Mouse (Mus musculus) heart, adult 11 months (tissue): ENCODE data around the gene S100a13.

Source experiments
- DNase-seq: peaks from one replicate; pipeline ENCODE4 v3.0.0; 2022

The S100a13 gene

DNA sequence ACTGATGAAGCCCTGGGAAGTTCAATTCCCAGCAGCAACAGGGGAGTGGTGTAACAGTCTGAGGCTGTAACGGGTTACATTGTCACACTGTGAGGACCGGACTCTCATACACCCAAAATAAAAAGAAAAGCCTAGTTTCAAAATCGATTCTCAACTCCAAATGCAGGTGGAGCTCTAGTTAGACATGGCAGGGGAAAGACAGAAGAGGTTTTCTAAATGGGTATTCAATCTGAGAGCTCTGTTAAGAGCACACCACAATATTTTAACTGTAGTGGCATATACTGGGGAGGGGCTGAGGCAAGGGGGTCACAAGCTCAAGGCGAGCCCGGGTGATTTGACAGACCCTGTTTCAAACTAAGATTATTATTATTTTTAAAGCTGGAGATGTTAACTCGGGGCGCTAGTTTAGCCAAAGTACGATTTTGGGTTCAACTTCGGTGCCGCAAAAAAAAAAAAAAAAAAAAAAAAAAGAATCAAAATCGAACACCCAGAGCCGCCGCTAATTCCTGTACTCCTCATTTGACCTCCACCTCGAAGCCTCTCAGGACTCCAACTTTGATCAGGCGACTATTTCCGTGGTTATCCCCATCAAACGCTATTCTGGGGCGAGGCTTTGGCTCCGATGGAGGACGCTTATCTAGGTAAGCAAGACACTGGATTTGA is 5.8 kb upstream of the S100a13 start:
- no peak for DNase-seq

DNA sequence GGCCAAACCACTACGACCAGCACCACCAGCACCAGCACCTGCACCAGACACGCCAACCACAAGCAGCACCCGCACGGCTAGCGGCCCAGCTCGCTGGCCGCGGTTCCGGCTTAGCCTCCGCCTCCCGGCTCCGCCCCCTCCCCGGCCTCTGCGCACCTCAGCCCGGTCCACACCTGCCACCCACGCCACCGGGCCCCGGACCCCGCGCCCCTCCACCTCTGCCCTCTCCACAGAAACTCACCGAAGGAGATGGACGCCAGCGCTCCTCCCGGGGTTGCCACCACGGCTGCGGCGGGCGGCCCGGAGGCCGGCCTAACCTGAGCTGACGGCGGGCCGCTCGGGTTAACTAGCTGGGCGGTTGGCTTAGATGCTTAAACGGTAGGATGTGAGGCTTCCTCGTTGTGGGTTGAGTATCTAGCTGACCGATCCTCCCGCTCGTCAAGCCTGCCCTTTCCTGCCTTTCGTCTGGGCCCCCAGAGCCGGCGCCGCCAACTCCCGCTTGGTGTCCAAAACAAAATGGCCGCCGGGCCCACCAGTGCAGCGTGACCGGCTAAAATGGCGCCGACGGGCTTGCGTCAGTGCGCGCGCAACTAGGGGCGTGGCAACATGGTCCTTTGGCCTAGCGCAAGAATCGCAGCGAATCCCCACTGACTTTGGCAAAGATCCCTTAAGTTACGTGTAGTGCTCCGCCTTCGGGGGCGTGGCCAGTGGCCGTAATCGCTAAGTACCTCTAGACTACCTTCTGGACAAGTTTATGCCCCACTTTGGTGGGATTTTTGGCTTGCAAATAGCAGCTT is 5.1 kb upstream of the S100a13 start, which contains the start of gene Chtop:
TSS of gene Chtop (minus strand) at position 549 of the 797 bp plus-strand sequence.
- DNase-seq: peak; percentile 100

DNA sequence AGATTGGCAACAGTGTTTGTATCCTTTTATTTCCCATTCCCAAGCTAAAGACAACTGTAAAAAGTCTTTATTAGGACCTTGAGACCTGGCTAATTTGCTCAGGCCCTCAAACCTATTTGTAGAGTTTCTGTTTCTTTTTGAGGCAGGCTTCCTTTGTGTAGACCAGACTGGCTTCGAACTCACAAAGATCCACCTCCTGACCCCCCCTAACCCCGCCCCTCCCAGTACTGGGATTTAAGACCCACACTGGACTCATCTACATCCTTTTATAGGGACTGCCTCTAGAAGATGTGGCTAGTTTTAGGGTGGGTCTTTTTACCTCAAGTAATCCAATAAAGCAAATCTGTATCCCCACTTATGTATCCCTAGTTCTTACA is 4.5 kb upstream of the S100a13 start:
- no peak for DNase-seq

DNA sequence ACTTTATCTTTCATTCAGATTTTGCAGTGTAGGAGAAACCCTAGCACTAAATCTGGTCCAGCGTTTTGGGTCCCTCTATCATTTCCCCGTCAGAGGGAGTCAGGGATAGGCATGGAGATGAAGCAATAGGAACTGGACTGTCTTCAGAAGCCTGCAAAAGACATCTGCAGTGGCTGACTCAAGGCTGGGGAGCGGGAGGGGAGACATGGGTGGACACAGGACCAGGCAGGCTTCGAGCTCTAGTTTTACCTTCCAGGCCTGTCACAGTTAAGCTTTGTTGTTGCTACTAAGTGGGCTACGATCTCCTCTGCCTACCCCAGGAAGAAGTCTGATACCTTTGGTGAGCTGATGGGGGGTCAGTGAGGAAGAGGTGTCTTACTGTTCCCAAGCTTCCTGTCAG is 2.0 kb upstream of the S100a13 start:
- peak; percentile 93 for DNase-seq

DNA sequence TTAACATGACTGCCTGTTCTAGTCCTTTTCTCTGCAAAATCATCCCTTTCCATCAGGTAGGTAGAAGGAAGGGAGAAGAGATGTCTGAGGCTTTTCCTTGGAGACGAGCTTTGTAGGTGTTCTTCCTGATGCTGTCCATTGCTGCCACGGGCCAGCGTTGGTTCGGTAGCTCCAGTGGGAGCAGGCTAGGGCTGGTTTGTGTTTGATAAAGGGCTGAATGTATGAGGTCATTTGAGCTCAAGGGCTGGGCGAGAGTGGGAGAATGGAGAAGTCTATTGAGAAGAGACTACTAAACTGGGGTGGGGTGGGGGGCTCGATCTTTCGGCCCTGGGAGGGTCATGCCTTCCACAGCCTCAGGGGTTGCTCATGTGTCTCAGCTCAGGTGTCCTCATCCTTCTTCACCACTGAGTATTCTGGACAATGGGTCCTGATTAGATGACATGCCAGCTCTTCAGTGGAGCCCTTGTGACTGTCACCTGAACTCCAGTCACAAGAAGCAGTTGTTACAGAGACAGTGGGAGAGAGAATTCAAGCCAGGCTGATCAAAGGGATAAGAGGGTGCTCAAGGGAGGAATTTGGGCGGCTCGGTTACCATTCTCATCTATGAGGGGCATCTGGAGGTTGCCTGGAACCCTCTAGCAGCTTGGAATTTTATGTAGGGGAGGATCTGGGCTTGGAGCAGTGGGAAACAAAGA is 1.1 kb upstream of the S100a13 start:
- DNase-seq: peak; percentile 92

DNA sequence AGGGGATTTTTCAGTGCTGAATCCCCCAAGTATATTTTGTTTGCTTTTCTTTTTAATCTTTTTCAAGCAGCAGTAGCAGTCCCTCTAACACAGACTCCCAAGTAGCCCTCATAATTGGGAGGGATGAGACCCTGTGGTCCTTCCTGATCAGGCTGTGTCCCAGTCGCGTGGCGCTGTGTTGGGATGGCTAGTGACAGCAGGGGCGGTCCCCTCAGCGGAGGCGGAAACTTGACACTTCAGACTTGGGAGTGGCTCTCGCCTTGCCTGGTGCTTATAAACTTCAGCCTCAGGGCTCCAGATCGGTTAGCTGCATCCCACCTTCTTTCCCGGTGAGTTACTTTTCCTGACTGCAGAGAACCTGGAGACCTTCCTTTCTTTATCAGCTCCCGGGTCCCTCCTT is 456 bp downstream of the S100a13 start:
- peak; percentile 99 for DNase-seq

DNA sequence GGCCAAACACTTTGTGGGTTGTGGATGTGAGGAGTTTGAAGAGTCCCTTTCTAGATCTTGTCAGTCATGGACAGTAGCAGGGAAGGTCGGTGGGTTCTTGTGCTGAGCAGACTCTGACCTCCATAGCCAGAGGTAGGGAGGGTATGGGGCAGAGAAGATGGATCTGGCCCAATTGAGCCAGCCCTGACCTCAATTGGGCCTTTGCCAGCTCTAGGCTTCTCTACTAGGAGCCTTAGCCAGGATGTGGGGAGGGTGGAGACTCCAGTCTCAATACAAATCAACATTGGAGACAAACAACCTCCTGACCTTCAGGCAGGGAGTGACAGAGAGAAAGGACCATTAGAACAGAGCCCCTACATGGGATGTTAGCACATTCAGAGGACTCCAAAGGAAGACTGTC is 1.0 kb downstream of the S100a13 start:
- peak; percentile 98 for DNase-seq

DNA sequence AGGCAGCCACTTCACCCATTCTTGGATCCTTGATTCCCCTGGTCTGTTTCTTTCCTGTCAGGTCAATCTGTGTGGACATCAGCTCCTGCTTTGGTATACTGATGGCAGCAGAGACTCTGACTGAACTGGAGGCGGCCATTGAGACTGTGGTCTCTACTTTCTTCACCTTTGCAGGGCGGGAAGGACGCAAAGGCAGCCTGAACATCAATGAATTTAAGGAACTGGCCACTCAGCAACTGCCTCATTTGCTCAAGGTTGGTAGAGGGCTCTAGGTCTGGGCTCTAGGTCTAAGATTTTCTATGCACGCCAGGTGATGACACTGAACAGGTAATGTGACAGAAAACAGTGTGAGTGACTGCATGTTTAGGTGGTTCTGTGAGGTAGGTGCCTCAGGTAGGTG is 1.6 kb downstream of the S100a13 start:
- DNase-seq: no peak

DNA sequence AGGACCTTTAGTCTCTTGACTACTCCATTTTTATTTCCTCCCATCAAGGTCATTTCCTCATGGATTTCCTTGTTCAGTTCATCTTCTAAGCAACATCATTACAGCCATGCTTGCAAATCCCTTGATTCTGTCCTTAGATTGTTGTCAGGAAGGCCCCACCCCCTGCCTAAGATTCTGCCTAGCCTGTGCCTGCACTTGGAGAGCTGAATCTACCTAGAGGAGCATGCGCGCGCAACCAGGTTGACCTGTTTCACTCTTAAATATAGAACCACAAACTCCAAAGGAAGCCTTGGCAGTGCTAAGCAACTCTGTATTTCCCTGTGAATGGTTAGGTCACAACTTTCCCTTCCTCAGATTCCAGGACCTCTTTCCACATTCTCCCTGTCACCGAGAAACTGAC is 3.5 kb downstream of the S100a13 start:
- no peak for DNase-seq

DNA sequence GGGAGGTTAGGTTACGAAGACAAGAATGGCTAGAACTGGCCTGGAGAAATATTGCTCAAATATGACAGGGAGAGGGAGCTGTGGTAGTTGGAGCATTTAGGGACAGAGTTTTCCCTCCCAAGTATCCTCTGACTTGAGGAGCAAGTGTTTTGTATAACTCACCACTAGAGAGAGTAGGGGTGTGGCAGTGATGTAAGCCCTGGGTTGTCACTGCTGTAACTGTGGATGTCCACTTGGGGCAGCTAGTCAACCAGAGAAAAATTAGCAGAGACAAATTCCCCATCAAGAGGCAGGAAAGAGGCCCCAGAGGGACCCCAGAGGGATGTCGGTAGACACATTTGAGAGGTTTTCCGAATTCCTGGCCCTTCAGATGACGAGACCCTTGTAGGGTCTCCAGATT is 11.2 kb downstream of the S100a13 start:
- DNase-seq: peak; percentile 95

DNA sequence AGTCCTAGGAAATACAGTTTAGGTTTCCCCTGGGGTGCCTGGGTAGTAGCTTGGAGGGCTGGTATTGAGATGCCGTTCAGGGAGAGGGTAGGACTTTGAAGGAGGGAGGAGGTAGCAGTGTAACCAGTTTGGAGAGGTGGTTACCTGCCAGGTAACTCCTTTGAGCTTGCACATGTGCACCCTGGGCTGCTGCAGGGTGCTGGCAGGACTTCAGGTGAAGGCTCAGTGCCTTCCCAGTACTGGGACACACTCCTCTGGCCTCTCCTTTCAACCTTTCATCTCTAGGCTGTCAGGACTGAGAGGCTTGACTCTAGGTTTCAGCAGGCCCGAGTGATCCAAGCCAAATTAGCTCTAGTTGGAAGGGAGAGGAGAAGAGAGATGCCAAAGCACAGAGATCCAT is 11.8 kb downstream of the S100a13 start:
- peak; percentile 88 for DNase-seq

DNA sequence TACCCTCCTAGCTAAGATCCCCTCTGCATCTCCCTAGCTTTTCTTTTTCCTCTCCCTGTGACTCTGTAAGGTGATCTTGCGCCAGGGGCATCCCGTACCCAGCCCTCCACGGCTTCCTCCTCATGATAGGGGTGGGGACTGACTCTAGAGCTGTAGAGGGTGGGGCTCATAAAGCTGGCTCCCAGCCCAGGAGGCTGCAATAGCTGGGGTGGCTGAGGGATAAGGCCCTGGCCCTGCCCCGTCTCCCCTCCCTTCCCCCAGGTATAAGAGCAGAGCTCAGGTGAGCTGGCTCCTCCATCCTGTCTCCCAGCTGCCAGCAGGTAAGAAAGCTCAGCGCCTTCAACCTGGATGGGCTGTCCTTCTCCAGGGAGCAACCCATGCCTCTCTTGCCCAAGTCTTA is 12.3 kb downstream of the S100a13 start, which contains the start of gene S100a14:
TSS of gene S100a14 (plus strand) at position 277 of the 400 bp plus-strand sequence.
- DNase-seq: peak; percentile 97

DNA sequence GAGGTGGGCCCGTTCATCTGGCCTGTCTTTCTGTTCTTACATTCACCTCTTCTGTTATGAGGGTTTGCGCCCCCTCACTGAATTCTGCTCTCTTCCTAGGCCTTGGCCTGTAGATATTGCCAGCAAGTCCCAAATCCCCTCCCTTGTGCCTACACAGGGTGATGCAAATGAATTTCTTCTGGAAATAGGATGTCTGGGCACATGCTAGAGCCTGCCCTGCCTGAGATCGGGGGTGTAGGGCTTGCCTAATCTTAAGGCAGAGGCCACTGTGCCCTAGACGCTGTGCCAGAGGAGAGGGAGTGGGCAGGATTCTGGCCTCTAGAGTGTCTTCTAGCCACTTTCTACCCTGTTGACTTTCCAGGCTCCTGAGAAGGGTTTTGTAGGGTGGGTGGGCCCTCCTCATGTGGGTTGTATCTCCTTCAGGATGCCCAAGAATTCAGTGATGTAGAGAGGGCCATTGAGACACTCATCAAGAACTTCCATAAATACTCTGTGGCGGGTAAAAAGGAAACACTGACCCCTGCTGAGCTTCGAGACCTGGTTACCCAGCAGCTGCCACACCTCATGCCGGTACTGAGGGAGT is 13.1 kb downstream of the S100a13 start:
- peak; percentile 88 for DNase-seq

DNA sequence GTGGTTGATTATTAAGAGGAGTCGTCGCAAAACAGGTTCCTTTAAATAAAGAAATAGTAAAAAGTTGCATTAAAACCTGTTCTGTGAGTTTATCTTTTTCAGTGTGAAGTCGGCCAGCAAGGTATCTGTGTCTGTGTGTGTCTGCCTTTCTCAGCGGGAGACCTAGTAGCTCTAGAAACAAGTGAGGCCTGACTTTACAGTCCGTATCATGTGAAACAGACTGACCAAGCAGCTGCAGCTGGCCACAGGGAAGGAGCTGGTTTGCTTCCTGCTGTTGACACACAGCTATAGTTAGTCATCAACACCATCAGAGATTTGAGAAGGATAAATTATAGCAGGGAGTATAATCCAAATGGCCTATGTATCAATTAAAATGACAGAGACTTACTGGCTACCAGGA is 17.5 kb downstream of the S100a13 start:
- DNase-seq: peak; percentile 52

DNA sequence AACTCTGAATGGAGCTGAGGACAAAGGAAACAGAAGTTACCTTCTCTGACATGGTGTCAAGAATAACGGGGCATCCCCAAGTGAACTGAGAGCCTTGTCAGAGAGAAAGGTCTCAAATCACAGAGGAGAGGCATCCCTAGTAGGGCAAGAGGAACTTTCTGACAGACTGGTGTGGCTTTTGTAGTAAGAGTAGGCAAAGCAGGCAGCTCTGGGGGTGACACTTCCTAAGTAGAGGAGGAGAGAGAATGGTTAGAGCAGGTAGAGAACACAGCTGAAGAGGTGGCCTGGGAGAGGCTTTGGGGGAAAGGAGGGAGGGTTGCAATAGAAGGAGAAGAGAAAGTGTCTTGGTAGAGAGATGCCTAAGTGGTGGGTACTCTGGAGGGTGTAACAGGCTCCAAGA is 21.2 kb downstream of the S100a13 start:
- DNase-seq: peak; percentile 71

DNA sequence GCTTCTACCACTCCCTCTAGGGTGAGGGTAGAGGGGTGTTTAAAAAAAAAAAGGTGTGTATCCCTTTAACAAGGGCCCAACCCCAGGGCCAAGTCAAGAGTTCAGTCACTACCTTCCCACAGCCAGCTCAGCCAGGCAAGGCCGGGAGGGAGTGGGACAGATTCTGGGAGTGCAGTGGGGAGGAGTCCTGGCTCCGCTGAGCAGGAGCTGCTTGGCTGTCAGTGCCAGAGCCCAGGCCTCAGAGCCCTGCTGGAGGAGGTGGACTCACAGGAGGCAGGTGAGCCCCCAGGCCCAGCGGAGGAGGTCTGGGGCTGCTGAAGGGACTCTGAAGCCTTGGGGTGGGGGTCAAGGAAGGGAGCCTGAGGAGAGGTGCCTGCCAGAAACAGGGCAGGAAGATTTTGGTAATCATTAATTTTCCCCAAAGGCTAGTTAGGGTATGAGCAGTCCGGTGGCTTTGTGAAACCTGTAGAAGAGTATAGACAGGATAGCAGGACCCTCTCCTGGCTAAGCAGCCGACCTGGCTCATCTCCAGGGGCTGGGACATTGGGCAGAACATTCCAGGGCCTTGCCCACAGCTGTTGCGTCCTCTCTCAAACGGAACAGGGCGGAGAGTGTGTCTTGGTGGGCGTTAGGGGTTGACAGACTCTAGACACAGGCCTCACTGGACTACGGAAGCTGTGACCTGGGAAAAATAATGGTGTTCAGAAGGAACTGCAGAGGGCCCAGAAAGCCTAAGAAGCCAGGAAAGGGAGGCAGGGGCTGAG is 23.1 kb downstream of the S100a13 start, which contains the start of gene S100a16:
TSS of gene S100a16 (plus strand) at position 114 of the 764 bp plus-strand sequence.
- DNase-seq: peak; percentile 99

DNA sequence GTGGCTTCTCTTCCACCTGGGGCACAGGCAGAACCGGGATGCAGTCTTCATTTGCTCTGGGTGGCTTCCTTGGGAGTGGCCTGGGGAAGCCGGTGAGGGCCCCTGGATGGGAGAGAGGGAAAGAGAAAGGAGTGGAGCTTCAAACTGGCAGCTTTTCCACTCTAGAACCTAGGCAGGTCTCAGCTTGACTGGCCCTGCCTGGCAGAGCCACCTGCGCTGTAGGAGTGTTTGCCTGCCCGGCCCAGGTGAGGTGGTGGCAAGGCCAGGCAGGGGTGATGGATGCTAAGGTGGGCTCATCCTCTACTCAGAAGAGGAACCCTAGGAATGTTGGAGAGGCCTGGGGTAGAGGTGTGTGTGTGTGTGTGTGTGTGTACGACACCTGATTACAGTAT is 23.7 kb downstream of the S100a13 start:
- DNase-seq: no peak

DNA sequence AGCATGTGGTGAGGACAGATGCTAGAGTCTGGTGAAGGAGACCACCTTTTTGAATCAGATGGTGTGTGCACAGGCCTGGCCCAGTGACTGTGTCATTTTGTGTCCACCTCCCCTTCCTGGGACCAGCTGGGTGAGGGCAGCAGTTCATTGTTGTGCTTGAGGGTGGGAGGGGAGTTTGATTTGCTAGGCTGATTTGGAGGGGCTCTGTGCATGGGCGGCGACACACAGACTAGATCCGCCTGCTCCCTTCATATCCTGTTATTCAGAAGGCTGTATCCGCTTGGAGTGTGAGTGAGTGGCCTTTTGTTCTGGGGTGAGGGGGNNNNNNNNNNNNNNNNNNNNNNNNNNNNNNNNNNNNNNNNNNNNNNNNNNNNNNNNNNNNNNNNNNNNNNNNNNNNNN is 26.7 kb downstream of the S100a13 start:
- peak; percentile 98 for DNase-seq

DNA sequence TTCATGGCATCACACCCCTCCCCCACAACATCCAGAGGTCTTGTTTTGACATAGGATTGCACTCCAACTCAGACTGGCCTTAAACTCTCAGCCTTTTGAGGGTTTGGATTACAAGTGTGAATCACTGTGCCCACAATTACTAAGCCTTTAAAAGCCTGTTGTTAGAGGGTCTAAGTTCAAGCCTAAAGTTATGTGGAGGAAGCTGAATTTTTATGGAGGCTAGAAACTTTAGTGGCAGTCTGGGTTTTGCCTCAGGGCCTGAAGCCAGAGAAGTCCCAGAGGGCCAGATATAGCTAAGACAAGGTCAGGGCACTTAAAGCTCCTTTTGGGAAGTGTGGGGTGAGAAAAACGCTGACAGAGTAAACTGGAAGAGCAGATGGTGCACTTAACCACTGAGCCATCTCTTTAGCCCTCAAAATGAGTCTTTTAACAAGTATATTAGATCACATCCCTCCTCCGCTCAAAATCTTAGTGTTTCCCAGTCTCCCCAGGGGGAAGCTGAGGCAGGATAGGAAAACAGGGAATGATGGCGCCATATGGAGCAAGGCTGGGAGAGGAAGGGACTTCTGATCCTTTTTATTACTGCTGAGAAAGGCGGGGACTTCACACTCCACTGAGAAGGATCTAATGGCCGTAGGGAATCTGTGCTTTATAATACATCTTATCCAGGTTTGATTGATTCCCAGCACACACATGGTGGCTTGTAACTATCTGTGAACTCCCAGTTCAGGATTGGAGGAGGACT is 35.6 kb downstream of the S100a13 start:
- DNase-seq: peak; percentile 88

DNA sequence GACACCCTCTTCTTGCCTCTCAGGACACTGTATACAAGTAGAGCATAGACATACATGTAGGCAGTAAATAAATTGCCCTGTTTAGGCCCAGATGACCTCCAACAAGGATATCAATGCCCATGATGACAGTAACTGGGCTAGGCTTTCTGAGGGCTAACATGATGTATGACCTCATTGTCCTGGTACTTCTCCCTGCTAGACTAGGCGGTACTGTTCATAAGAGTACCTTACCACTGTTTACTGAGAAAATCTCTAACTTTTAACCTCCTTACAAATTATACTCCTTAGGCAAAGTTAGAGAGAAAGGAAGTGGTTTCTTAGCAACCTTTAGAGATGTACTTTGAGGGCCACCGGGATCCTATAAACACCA is 36.2 kb downstream of the S100a13 start:
- DNase-seq: peak; percentile 8

DNA sequence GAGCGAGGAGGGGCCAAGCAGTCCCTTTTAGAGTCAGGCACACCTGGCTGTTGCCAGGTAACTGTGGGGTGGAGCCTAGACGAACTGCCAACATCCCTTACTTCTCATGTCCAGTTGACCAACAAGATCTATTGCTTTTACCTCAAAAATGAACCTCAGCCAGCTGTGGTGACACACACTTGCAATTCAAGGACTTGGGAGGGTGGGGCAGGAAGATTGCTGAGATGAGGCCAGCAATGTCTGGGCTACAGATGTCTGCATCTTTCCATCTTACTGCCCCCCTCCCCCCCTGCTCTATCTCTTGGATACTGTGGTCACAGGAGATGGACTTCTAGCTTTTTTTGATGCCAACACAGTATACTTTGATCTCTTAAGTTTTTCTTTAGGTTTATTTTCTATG is 38.0 kb downstream of the S100a13 start:
- DNase-seq: peak; percentile 60

DNA sequence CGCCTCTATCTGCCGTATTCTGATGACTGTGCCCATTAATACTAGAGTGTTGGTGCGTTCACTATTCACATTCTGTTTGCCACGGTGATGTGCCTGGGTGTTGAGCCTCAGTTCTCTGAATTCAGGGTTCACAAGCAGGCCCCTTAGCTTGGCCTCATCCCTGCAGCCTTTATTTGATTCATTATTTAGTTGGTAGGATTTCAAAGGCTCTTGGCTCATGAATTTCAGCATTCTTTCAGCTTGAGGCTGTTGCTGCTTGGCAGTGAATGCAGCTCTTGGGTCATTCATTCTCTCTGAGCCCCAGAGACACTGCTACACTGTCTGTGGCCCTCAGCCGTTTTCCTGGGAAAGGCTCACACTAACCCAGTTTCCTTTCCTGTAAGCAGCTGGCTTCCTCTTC is 41.7 kb downstream of the S100a13 start:
- peak; percentile 92 for DNase-seq
